ENCODE assay signal across 21 mouse cellular contexts in the genomic region with DNA sequence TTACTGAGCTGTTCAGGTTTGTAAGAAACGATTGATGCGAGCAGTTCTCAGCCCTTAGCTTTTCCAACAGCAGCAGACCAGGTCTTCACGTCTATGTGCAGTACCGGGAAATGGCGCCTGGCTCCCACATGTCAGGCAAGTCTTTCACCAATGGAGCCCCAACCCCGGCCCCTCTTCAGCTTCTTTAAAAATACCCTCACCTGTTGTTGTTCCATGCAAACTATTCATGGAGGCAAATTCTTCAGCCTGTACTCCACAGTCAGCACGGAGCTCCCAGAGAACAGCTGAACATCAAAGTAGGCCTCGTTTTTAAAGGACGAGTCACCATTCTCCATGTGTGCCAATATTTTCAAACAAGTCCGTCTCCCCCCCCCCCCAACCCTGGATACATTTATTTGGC.
"Had no signal": no experiment of that assay in that cellular context is flagged by ENCODE, and none has a peak within 500 bp of the region (broad histone marks: within the 10 kb centered on the region; RNA-seq: fewer than 3 reads in every experiment).

No protein-coding gene starts in this region.

- H3K36me3 ChIP-seq: limb, embryonic 15.5 days; midbrain, embryonic 10.5 days; midbrain, embryonic 13.5 days; neural tube, embryonic 12.5 days; stomach, embryonic 15.5 days had no signal

- H3K9ac ChIP-seq: limb, embryonic 15.5 days; liver, embryonic 14.5 days; liver, postnatal 0 days; lung, embryonic 14.5 days; midbrain, embryonic 13.5 days; neural tube, embryonic 12.5 days; stomach, embryonic 15.5 days had no signal

- ATAC-seq: liver, postnatal 0 days; lung, postnatal 0 days; midbrain, embryonic 13.5 days; midbrain, embryonic 16.5 days had no signal

- H3K9me3 ChIP-seq: limb, embryonic 15.5 days; midbrain, embryonic 10.5 days; midbrain, embryonic 13.5 days; neural tube, embryonic 12.5 days; stomach, embryonic 15.5 days had no signal

- H3K27me3 ChIP-seq: limb, embryonic 15.5 days; midbrain, embryonic 13.5 days; neural tube, embryonic 12.5 days; stomach, embryonic 15.5 days had no signal

- H3K4me2 ChIP-seq: limb, embryonic 15.5 days; liver, embryonic 11.5 days; lung, embryonic 14.5 days; midbrain, embryonic 13.5 days; neural tube, embryonic 12.5 days; stomach, embryonic 15.5 days had no signal

- H3K27ac ChIP-seq: limb, embryonic 15.5 days; liver, embryonic 14.5 days; macrophage; midbrain, embryonic 10.5 days; midbrain, embryonic 13.5 days; neural tube, embryonic 12.5 days; stomach, embryonic 15.5 days had no signal

- H3K4me1 ChIP-seq: limb, embryonic 15.5 days; midbrain, embryonic 10.5 days; midbrain, embryonic 13.5 days; neural tube, embryonic 12.5 days; stomach, embryonic 15.5 days had no signal

- H3K4me3 ChIP-seq: limb, embryonic 15.5 days; midbrain, embryonic 10.5 days; midbrain, embryonic 13.5 days; neural tube, embryonic 12.5 days; stomach, embryonic 15.5 days had no signal

- DNase-seq: kidney, adult 11 months; kidney, adult 9 months; kidney, postnatal 14 days; kidney, postnatal 4 days; left cerebral cortex, postnatal 4 days; liver, postnatal 0 days; lung, embryonic 14.5 days; retina, postnatal 1 day; right cerebral cortex, postnatal 25 days; spleen, adult 18-20 months; thymus, postnatal 25 days had no signal
